Mouse (Mus musculus) right cerebral cortex, postnatal 36 days (tissue): ENCODE measurements around the gene Kntc1.
"Not testable (repeated sequence)": the region's sequence is repeated elsewhere in the genome, so short reads cannot be mapped to it uniquely, and the experiment has no call there.

Experiments
- DNase-seq, 2 experiments: peaks; one replicate each; pipeline ENCODE4 v3.0.0; 2022; ENCODE audit warnings: low spot score in 2 of 2, mixed read lengths in 1 of 2

The Kntc1 gene

DNA sequence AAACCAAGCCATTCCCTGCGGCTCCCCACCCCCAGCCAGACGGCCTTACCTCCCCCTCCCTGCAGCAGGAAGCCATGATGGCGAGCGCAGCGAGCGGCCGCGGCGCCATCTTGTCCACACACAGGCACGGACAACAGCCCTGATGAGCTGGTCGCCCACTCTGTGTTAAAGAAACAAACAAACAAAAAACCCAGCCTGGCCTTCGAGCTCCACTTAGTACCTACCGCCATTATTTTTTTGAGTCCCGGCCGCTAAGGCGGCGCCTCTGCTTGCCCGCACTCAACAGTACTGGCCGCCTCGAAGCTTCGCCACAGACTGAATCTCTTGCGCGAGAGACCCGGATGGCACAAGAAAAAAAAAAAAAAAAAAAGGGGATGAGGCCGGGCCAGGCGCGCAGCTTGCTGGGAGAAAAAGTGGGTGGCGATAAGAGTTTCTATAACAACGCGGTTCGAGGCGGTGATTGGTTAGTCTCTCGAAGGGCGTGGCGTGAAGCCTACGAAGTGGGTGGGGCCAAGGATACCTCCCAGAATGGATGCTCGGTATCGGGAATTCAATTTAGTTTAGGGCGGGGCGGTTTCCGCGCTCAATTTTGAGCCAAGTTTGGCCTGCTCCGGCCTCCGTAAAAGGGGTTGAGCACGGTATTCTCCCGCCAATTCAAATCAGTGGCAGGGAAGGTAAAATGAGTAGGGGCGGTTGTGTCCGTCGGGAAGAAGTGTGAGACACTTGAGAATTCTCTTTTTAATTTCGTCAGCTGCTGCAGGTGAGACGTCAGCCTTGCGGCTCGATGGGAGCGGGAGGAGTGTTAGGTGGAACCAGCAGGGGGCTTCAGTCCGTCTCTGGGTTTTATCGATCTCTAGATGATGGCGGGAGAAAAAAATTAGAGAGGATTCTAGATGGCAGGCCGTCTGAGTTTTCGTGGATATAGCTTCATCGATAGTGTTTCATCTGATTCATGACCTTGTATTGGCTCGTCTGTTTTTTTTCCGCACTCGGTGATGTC lies at the start of gene Kntc1, which contains the start of gene Rsrc2:
Gene Kntc1 (plus strand): TSS at position 652 of the 1,000 bp plus-strand sequence.
Gene Rsrc2 (minus strand): TSS at position 350 of the 1,000 bp plus-strand sequence.
- DNase-seq: peak; percentile 99

DNA sequence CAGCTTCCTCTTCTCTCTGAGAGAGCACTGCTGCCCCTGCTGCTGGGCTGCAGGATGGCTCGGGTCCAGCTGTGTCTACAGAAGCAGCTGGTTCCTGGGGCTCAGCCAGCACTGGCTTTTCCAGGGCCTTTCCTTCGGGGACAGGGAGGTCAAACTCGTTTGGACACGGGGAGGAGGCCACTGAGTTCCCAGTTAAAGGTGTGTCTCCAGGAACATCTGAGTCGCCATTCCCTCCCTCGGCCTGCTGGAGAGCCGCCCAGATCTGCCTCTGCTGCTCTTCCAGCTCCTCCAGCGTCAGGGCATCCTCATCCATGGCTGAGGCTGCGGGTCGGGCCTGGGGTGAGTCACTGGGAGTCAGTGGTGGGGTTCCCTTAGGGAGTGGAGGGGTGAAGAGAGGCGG lies 48.9 kb upstream of the Kntc1 start:
- peak; percentile 12 to 24 for DNase-seq

DNA sequence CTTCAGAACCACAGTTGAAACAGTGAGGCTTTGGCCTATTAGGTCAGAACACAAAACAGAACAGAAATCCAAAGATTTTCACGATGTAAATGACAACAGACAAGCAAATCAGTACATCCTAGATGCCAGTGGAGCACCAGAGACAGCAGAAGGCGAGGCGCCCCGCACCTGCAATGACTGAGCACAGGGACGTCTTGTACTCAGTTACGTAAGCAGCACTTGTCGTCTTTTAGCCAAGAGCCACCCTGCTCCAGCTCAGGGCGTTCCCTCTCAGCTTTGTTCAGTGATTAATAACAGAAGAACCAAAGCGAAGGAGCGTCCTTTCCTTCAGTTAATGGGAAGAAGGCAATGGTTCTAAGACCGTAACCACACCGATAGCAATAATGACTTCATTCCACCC lies 40.9 kb upstream of the Kntc1 start:
- DNase-seq: no peak

DNA sequence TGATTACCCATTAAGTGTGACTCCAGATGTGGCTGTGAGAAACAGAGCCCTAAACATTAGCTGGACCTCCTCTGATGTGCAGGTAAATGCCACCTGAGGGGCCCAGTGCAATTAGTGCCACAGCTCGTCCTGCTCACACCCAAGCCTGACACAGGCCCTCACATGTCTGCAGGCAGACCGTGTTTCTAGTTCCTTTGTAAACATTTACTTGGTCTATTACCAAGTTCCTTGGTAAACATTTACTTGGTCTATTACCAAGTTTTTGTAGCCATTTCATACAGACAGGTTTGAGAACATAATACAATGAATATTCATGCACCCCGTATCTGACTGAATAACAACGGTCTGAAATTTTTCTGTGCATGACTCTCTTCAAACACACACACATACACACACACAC lies 39.9 kb upstream of the Kntc1 start:
- no peak for DNase-seq

DNA sequence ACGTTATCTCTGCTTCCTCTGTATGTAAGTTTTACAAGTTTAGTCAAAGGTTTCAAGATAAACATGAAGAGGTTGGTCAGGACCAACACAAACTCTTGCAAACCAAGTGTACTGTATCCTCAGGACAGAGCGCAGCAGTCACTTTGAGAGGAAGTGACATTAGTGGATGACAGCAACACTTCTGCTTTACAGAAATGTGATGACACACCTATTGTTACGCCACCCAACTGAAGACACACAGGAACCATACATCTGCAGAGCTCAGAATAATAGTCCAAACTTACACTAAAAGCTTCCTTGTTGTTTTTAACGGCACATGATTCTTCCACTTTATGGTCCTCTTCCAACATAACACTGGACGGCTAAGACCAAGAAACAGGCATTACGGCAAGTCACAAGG lies 35.7 kb upstream of the Kntc1 start:
- no peak for DNase-seq

DNA sequence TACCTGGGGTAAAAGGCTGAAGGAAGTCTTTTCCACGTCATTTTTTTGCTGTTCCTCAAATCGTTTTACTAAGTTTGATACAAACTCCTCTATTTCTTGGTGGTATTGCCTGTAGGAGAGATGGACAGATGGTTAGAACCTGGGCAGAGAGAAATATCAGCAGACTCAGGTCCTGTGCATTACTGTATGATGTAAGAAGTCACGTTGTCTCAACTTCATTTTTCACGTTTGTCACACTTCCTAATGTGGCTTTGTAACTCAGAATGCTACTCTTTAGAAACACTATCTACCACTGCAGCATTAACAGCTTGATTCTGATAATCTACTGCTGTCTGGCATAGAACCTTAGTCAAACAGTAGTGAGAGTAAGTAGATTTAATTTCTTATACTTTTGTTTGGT lies 34.9 kb upstream of the Kntc1 start:
- DNase-seq: no peak

DNA sequence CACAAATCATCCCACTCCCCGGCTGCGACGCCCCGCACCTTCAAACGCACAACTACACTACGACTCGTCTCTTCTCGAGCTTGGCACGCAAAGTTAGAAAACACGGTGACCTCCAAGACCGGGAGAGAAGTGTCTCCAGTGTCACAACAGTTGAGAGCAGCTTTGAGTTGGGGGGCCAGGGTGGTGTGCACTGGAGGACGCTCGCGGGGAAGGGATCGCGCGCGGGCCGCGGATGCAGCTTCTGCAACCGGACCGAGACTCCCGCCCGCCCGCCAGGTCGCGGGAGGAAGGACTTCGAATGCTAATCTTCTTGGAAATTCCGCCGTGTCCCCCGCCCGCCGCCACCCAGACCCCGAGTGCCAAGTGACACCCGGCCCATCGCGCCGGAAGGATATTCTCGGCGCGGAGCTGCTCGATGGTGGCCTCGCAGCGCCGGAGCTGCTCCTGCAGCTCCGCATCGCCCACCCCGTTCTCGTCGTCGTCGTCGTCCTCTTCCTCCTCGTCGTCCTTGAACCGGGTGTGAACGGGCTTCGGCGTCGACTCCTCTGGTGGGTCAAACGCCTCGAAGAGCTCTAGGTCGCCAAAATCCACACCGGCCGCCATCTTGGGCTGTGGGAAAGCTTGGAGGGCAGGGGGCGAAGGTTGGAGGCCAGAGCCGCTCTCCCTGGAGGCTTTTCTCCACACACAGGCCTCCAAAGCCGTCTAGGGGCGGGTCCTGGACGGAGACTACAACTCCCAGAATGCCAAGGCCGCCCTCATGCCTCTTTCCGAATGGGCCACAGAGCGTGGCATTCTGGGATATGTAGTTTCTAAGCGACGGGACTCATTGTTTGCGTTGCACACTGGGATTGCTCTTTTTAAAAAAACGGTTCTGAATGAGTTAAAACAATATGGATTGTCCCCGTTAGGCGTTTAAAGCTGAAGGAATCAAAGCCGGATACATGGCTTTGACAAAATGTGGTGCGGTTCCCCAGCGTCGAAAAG lies 28.9 kb upstream of the Kntc1 start, which contains the start of gene Zcchc8:
Gene Zcchc8 (minus strand): TSS at position 773 of the 984 bp plus-strand sequence.
- peak; percentile 96 to 98 for DNase-seq

DNA sequence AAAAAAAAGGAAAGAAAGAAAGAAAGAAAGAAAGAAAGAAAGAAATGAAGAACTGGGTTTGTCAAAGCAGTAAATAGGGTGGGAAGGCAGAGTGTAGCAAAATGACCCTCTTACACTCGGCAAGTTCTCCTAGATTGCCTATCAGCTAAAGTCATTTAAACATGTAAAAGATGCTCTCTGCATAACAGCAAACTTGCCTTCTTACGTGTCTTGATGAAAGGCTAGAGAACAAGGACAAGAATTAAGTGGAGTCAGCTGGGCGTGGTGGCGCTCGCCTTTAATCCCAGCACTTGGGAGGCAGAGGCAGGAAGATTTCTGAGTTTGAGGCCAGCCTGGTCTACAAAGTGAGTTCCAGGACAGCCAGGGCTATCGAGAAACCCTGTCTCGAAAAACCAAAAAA lies 25.7 kb upstream of the Kntc1 start:
- not testable (repeated sequence) for DNase-seq

DNA sequence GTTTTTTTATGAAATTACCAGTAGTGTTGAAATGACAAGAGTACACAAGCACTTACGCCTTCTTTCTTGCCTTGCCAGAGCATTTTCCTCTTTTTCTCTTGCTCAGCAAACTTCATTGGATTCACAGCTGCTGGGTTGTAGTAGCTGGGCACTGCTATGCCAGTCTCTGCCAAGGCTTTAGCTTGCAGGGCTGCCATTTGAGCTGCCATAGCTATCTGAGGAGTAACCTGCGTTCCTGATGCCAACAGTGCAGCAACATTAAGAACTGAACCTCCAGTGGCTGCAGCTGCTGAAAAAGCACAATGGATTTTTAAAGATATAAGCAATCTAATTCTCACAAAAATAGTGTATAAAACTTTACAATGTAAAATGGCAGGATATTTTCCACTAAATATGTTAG lies 18.5 kb upstream of the Kntc1 start:
- DNase-seq: no peak

DNA sequence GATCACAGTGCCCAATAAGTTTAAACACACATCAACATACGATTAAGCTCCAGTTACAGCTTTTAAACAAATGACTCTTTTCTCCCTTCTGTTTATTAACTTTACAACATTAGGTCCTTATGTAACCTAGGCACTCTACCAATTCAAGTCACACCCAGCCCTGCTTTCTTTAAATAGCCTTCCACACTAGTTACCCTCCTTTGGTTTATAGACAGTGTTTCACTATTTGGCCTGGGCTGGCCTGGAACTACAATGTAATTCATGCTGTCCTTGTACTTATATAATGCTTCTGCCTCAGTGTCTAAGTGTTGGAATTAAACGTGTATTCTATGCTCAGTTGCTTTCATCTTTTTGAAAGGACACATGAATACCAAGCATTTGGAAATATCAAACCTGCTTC lies 5.2 kb upstream of the Kntc1 start:
- no peak for DNase-seq

DNA sequence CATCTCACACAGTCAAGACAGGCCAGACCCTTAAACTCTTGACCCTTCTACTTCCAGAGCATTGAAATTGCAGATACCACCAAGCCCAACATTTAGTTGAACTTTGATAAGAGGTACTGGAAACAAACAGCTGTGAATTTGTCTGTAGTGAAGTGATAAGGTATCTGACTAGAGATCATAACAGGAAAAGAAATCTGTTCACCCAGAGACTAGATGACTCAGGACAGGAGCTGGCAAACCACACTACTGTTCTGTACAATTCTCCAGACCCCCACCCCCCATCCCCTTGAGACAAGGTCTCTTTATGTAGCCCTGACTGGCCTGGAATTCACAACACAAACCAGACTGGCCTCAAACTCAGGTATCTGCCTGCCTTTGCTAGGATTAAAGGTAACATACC lies 3.3 kb upstream of the Kntc1 start:
- DNase-seq: no peak

DNA sequence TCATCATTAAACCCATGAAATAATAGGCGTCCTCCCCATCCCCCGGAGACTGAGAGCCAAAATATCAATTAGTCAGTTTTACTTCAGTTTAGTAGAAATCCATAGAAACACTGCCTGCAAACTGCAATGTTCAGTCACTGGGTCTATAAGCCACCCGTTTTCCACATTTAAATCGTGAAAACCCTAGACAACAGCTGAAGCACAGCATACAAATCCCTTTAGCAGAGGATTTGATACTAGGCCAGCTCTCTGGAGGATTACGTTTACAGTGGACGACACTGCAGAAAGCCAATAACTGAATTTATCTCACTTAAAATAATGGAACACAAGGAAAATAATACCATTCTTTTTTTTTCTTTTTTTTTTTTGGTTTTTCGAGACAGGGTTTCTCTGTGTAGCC lies 1.9 kb upstream of the Kntc1 start:
- DNase-seq: no peak

DNA sequence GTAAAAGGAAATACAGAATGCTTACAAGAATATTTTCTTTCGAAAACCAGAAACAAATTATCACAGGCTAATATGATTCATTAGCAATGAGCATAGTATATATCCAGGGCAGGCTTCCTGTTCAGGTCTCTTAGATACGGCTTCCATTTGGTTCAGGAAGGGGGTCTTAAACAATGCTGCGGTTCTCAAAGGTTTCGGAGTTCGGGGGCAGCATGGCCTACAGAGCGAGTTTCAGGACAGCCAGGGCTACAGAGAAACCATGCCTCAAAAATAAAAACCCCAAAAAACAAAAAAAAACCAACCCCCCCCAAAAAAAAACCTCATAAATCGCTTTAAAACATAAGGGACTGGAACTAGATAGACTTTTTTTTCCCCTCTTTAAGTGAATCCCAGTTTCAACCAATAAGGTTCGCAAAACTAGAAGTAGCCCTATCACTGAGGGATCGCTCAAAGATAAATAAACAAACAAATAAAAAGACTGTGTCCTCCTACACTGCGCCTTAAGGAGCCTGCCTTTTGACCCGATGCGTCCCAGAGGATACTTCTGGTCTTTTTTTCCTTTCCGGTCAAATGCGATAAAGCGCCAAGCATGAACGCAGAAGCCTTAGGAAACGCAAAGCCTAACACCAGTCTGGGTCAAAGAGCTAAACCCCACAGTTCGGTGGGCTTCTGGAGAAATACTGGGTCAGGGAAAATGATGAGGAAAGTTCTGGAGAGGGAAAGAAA lies 1.0 kb upstream of the Kntc1 start:
- no peak for DNase-seq

DNA sequence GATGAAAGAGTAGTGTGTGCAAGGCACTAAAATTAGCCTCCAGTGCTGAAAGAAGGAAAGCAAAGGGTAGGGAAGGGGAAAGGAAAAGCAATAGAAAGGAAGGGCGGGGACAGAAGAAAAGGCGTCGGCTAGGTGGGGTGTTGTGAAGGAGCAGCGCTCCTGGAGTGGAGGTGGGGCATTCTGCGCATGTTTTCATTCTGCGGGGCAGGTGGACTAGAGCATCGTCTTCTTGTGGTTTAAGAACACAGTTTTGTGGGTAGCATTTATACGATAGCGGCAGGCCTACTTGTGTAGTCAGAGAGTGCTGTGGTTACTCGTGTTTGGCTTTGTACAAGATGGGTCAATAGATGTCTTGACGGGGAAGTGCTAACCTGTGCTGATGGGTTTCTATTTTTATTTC lies 16.0 kb downstream of the Kntc1 start:
- DNase-seq: no peak

DNA sequence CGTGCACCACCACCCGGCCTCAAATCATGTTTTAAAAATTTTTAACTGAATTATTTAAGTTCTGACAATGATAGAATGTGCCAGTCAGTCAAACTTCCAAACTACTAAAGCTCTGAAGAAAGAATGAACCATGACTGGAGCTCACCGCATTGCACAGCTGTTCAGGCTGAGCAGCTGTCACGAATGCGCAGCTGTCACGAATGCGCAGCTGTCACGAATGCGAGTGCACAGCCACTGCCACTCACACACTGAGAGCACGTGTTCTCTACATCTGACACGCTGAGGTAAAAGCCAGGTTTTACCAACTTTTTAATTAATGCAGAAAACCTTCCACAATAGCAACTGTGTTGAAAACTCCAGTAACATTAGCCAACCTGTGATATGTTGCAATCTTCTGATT lies 16.9 kb downstream of the Kntc1 start:
- DNase-seq: not testable (repeated sequence)

DNA sequence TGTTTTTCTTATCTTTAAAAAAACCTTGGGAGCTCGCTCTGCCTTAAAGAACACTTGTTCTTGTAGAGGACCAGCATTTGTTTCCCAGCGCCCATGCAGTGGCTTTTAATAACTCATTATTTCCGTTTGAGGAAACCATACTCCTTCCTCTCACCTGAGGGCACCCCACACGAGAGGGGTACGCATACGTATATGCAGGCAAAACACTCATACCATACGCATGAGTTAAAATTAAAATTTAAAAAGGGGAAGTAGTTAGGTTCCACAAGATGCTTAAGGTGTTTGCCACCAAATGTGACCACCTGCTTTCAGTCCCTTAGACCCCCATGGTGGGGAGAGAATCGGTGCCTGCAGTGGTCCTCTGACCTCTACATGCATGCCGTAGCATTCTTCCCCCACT lies 23.9 kb downstream of the Kntc1 start:
- DNase-seq: no peak

DNA sequence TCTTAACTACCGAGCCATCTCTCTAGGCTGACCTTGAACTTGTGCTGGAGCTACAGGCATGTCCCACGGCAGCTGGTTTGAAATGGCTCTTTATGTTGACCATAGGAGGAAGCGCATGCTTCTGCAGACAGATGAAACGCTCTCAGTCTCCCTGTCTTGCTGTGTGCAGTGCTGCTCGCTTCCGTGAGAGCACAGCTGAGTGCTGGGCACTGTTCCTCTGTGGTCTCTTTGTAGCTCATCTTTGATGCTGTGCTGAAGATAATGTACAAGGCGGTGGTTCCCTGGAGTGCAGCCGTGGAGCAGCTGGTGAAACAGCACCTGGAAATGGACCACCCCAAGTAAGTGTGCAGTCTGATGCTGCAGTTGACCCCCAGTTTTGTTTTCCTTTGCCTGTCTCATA lies 31.2 kb downstream of the Kntc1 start:
- DNase-seq: no peak

DNA sequence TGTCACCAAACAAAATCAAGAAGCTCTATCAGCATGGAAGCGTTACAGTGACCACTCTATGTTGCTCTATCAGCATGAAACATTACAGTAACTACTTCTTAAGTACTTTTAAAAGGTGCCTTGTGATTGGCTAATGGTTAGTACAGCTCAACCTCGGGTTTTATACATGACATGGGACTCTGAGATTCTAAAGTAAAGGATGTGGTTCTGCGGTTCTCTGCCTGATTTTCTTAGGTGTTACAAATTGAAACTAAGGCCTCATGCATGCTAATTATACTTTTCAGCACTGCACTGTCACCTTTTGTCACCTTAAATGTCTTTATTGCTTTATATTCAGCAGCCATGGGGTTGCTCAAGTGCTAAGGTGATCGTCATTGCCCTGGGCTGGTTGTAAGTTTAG lies 32.3 kb downstream of the Kntc1 start:
- no peak for DNase-seq

DNA sequence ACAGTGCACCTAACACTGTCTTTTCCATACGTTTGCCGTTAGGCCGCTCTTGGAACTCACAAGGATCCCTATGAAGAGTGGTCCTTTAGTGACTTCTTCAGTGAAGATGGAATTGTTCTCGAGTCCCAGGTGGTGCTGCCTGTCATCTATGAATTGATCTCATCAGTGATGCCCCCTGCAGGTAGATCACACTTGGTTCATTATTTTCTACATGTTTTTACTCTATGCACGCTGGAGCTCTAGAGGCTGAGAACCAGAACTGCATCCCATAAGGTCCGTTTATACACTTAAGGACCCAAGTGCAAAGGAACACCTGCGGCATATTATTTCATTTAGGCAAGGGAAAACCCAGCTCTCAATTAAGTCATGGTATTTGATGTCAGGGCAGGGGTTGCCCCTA lies 39.5 kb downstream of the Kntc1 start:
- DNase-seq: no peak

DNA sequence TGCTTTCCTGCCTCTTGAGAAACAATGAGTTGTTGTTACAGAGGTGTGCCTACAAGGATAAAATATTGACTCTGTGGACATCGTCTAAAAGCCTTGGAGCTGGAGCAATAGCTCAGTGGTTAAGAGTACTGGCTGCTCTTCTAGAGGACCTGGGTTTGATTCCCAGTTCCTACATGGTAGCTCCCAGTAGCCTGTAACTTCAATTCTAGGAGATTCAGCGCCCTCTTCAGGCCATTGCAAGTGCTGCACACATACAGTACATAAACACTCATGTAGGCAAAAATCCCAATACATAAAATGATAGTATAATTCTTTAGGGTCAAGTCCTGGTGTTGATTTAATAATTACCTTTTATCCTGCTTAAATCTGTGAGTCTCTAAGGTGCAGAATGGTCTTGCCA lies 43.6 kb downstream of the Kntc1 start:
- no peak for DNase-seq

DNA sequence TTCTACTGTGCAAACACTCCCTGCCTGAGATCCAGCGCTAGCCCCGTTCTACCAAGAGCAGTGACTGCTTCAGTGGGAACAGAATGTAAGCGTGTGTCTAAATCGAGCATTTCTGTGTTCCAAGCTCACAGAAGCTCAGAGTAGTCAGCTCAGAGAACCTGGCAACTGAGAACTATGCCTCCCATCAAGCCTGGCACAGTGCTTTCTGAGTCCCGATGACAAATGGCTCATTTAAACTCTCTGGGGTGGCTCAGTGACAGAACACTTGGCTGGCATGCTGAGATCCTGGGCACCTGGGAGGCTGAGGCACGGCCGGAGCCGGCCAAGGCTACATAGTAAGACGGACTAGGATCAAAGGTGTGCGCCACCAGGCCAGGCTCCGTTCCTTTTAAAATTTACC lies 56.8 kb downstream of the Kntc1 start:
- peak; percentile 24 to 49 for DNase-seq

DNA sequence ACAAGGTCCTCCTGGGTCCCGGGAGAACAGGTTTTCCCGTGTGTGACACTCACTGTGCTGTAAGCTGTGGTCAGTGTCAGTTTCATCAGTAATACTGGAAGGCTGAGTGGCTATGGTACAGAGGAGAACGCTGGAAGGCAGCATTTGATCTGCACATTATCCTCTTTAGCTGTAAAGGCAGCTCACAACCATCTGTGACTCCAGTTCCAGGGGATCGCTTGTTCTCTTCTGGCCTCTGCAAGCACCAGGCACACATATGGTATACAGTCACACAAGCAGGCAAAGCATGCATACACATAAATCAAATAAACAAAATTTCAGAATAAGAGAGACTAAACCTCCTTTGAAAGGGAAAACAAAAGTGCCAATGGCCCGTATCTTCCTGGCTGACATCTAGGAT lies 59.0 kb downstream of the Kntc1 start:
- DNase-seq: no peak
